Mouse (Mus musculus) kidney, adult 2 months (tissue): Measurements from ENCODE around the gene Irs3.

Experiments used
- CTCF ChIP-seq: fragments of 200-500 bp; conservative IDR thresholded peaks from 2 replicates; pipeline ENCODE4 v1.5.1; 2011; ENCODE audit warnings: low read depth, mild to moderate bottlenecking, control low read depth, low read length, moderate library complexity, mixed read lengths; ENCODE audit not compliant: insufficient read depth, insufficient read length
- POLR2A ChIP-seq: fragments of 200-500 bp; IDR thresholded peaks from one replicate; pipeline ENCODE4 v1.6.1; 2011; ENCODE audit warnings: low read depth, low read length, control low read depth

DNA sequence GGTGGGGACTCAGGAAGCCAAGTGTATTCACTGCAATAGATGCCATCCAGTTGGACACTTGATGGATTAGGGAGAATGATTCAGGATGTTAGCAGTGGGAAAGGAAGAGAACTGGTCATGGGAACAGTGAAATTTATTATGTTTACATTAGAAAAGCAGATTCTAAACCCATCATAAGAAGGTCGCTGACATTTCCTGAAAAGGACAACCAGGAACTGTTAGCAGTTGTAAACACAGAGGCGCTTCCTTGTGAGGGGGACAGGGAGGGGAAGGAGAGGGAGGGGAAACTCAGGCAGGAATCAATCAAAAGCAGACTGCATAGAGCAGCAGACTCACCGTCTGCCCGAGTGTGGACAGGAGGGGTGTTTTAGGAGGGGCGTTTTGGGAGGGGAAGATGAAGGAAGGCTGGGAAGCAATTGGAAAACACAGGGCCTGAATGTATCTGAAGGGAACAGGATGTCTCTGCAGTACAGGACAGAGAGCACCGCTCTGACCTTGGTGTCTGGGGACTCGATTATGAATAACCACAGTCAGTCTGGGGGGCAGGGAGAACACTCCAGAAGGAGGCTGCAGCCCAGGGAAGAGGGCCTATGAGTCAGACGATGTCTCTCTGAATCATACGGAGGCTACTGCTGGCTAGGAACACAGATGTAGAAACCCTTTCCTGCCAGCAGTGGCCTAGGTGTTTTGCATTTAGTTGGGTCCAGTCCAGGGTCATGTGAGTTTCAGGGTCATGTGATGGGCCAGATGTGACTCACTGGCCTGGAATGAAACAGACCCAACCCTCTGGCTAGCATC is 26.1 kb upstream of the Irs3 start:
- no peak for TF ChIP-seq CTCF
- TF ChIP-seq POLR2A = no peak
